Mouse (Mus musculus): ENCODE results near the gene Sim2. TPM values are rescaled to one million over a fixed set of nuclear protein-coding genes. Genes with fewer than 3 reads are reported as not detected.

Sim2 gene
- polyA plus RNA-seq, 1 experiment from 2014 or later, result not detected

GRCm38 (mm10) chr16:94175366-94175986 is 90.7 kb downstream of the Sim2 start:
- DNase-seq, result no peak

More at GRCm38 (mm10) chr16:94175366-94175986, 90.7 kb downstream of the Sim2 start:
- H3K9me3 ChIP-seq (replicated peaks), result no peaks in the 10 kb centered on the region
- H3K27ac ChIP-seq, result no peak overlapping the region
- no peak for ATAC-seq (ENCODE audit: low read depth)
- no peak overlapping the region for H3K4me3 ChIP-seq (replicated peaks)
- 0 out of 2 replicates have a peak, but pooled peaks cover 4% of the 10 kb centered on the region for H3K4me1 ChIP-seq (replicated peaks)
- H3K9ac ChIP-seq, result no peak overlapping the region
- H3K36me3 ChIP-seq, result no peaks in the 10 kb centered on the region
- H3K27me3 ChIP-seq, result peaks cover 10% of the 10 kb centered on the region
- H3K4me2 ChIP-seq, result no peak overlapping the region
- 56% methylated on average over 7 of the region's 7 CpGs for WGBS (ENCODE audit: insufficient replicate concordance)

Small RNA genes within 50 kb of the gene (microRNA-seq; reads per million reads assigned to microRNA genes)
- gene Gm23062, result not detected

Other genes starting within 250 kb of the Sim2 start
- 58.1 and 65.6 TPM in 2 replicates for gene Chaf1b, start 201.0 kb upstream of the Sim2 start, polyA plus RNA-seq (2015; fragmentation: Nextera tagmentation; extraction: Ambion mirVana)
- gene Cldn14, start 76.1 kb upstream of the Sim2 start, polyA plus RNA-seq (2015; fragmentation: Nextera tagmentation; extraction: Ambion mirVana), result 0.91 and 0.96 TPM in 2 replicates
- 2.5 and 2.9 TPM in 2 replicates for gene Hlcs, start 228.6 kb downstream of the Sim2 start, polyA plus RNA-seq (2015; fragmentation: Nextera tagmentation; extraction: Ambion mirVana)
- gene Ripply3, start 243.5 kb downstream of the Sim2 start, polyA plus RNA-seq (2015; fragmentation: Nextera tagmentation; extraction: Ambion mirVana), result 1.5 and 1.7 TPM in 2 replicates